Mouse (Mus musculus) embryonic facial prominence, embryonic 13.5 days (tissue): ENCODE data around the gene Mipep. TPM values are rescaled to one million over a fixed set of nuclear protein-coding genes. Genes with fewer than 3 reads are reported as not detected.

Experiments used
- ATAC-seq: fragments of 200-750 bp; cut with Nextera tagmentation; 2 replicates; pipeline ENCODE4 v1.8.0; 2017; ENCODE audit warnings: low read depth; ENCODE audit not compliant: insufficient number of reproducible peaks, insufficient read depth, low FRiP score, low TSS enrichment
- H3K27ac ChIP-seq: fragments of 300-500 bp; sonication (generic); 2 replicates; pipeline ENCODE4 v1.5.1; 2015; ENCODE audit warnings: moderate library complexity, mild to moderate bottlenecking, inconsistent platforms
- H3K27me3 ChIP-seq: fragments of 300-500 bp; sonication (generic); 2 replicates; pipeline ENCODE4 v1.6.1; 2015; ENCODE audit warnings: mild to moderate bottlenecking, inconsistent platforms
- H3K36me3 ChIP-seq: fragments of 300-500 bp; sonication (generic); 2 replicates; pipeline ENCODE4 v1.6.1; 2015; ENCODE audit warnings: mild to moderate bottlenecking, inconsistent platforms
- H3K4me1 ChIP-seq: fragments of 300-500 bp; sonication (generic); 2 replicates; pipeline ENCODE4 v1.6.1; 2015; ENCODE audit warnings: inconsistent platforms
- H3K4me2 ChIP-seq: fragments of 300-500 bp; sonication (generic); 2 replicates; pipeline ENCODE4 v1.6.1; 2015; ENCODE audit warnings: moderate library complexity, mild to moderate bottlenecking, inconsistent platforms
- H3K4me3 ChIP-seq: fragments of 300-500 bp; sonication (generic); 2 replicates; pipeline ENCODE4 v1.5.1; 2015; ENCODE audit warnings: mild to moderate bottlenecking, inconsistent platforms
- H3K9ac ChIP-seq: fragments of 300-500 bp; sonication (generic); 2 replicates; pipeline ENCODE4 v1.6.1; 2015; ENCODE audit warnings: mild to moderate bottlenecking, inconsistent platforms
- H3K9me3 ChIP-seq: fragments of 300-500 bp; sonication (generic); 2 replicates; pipeline ENCODE4 v1.6.1; 2016; ENCODE audit warnings: inconsistent platforms
- WGBS: fragments of 180-500 bp; shearing (Covaris S2); methylation state at CpG from one replicate; pipeline ENCODE4 v1.1.7; 2015; ENCODE audit warnings: mixed read lengths; 5-methylcytosine and 5-hydroxymethylcytosine counted together
- polyA plus RNA-seq: library from polyadenylated mRNA; unstranded; fragments of >200 nt; fragmentation: Nextera tagmentation; extraction: Ambion mirVana; gene quantifications from 2 replicates; pipeline ENCODE4 v1.2.1, GENCODE M21; 2015

Gene Mipep
- polyA plus RNA-seq, 1 experiment from 2014 or later: 24.4 TPM

GRCm38 (mm10) chr14:60882106-60882505 is 97.7 kb downstream of the Mipep start:
- no peak for ATAC-seq
- 73% methylated on average over 5 of the region's 5 CpGs for WGBS

GRCm38 (mm10) chr14:60882681-60883080 is 98.3 kb downstream of the Mipep start:
- no peaks in the 10 kb centered on the region for H3K4me1 ChIP-seq
- H3K9me3 ChIP-seq: peaks cover 5% of the 10 kb centered on the region; the same call in 1 of the 2 replicates
- no peak overlapping the region for H3K27ac ChIP-seq
- H3K9ac ChIP-seq: no peak overlapping the region
- 87% methylated on average over 4 of the region's 4 CpGs for WGBS
- ATAC-seq: no peak
- H3K36me3 ChIP-seq: peaks cover 10% of the 10 kb centered on the region
- H3K27me3 ChIP-seq: no peaks in the 10 kb centered on the region
- H3K4me3 ChIP-seq: no peak overlapping the region
- no peak overlapping the region for H3K4me2 ChIP-seq

More at GRCm38 (mm10) chr14:60882106-60882505, 97.7 kb downstream of the Mipep start:
- no peak overlapping the region for H3K4me3 ChIP-seq
- H3K4me1 ChIP-seq: no peaks in the 10 kb centered on the region
- peaks cover 5% of the 10 kb centered on the region; the same call in 1 of the 2 replicates for H3K9me3 ChIP-seq
- no peak overlapping the region for H3K9ac ChIP-seq
- H3K27me3 ChIP-seq: no peaks in the 10 kb centered on the region
- no peak overlapping the region for H3K4me2 ChIP-seq
- H3K36me3 ChIP-seq: peaks cover 8% of the 10 kb centered on the region
- no peak overlapping the region for H3K27ac ChIP-seq

GRCm38 (mm10) chr14:60885361-60885950 is 101.1 kb downstream of the Mipep start:
- H3K4me1 ChIP-seq: no peaks in the 10 kb centered on the region
- ATAC-seq: no peak
- no peaks in the 10 kb centered on the region for H3K27me3 ChIP-seq
- peaks cover 20% of the 10 kb centered on the region for H3K36me3 ChIP-seq
- peaks cover 5% of the 10 kb centered on the region; the same call in 1 of the 2 replicates for H3K9me3 ChIP-seq
- WGBS: 51% methylated on average over 6 of the region's 6 CpGs
- H3K4me3 ChIP-seq: no peak overlapping the region
- H3K9ac ChIP-seq: no peak overlapping the region
- H3K4me2 ChIP-seq: no peak overlapping the region
- H3K27ac ChIP-seq: no peak overlapping the region; the same call in 1 of the 2 replicates

GRCm38 (mm10) chr14:60893882-60894281 is 109.5 kb downstream of the Mipep start:
- no peak for ATAC-seq
- Histone ChIP-seq H3K9me3 (no peaks in the 10 kb centered on the region), H3K27me3 (no peaks in the 10 kb centered on the region), H3K36me3 (no peaks in the 10 kb centered on the region), H3K4me1 (peaks cover 24% of the 10 kb centered on the region), H3K9ac (no peak overlapping the region), H3K4me2 (no peak overlapping the region), H3K4me3 (no peak overlapping the region), H3K27ac (no peak overlapping the region)
- WGBS: 92% methylated on average over 10 of the region's 10 CpGs

- Histone ChIP-seq H3K27ac (peak overlapping the region; percentile 69), H3K4me1 (peaks cover 24% of the 10 kb centered on the region), H3K4me2 (0 out of 2 replicates have a peak overlapping the region, but pooled peaks have one; percentile 3), H3K4me3 (no peak overlapping the region), H3K9me3 (no peaks in the 10 kb centered on the region), H3K27me3 (no peaks in the 10 kb centered on the region), H3K36me3 (0 out of 2 replicates have a peak, but pooled peaks cover 4% of the 10 kb centered on the region), H3K9ac (no peak overlapping the region)
- WGBS: 52% methylated on average over 19 of the region's 19 CpGs
- ATAC-seq: no peak
Observed at GRCm38 (mm10) chr14:60895172-60896000, 111.0 kb downstream of the Mipep start.

GRCm38 (mm10) chr14:60898086-60898667 is 113.8 kb downstream of the Mipep start:
- H3K36me3 ChIP-seq: 0 out of 2 replicates have a peak, but pooled peaks cover 4% of the 10 kb centered on the region
- no peak overlapping the region for H3K27ac ChIP-seq
- H3K4me3 ChIP-seq: no peak overlapping the region
- ATAC-seq: no peak
- WGBS: 72% methylated on average over 5 of the region's 5 CpGs
- H3K9ac ChIP-seq: no peak overlapping the region
- peaks cover 24% of the 10 kb centered on the region for H3K4me1 ChIP-seq
- no peak overlapping the region for H3K4me2 ChIP-seq
- no peaks in the 10 kb centered on the region for H3K27me3 ChIP-seq
- H3K9me3 ChIP-seq: no peaks in the 10 kb centered on the region

GRCm38 (mm10) chr14:60904501-60904900 is 120.1 kb downstream of the Mipep start:
- H3K27ac ChIP-seq: no peak overlapping the region
- H3K9me3 ChIP-seq: no peaks in the 10 kb centered on the region
- H3K36me3 ChIP-seq: peaks cover 11% of the 10 kb centered on the region; the same call in 1 of the 2 replicates
- WGBS: 76% methylated on average over 4 of the region's 4 CpGs
- no peaks in the 10 kb centered on the region for H3K27me3 ChIP-seq
- H3K4me1 ChIP-seq: no peaks in the 10 kb centered on the region
- no peak overlapping the region for H3K4me3 ChIP-seq
- H3K9ac ChIP-seq: no peak overlapping the region
- no peak overlapping the region for H3K4me2 ChIP-seq
- no peak for ATAC-seq

GRCm38 (mm10) chr14:60906421-60907374 is 122.3 kb downstream of the Mipep start:
- H3K9me3 ChIP-seq: no peaks in the 10 kb centered on the region
- H3K4me2 ChIP-seq: no peak overlapping the region
- ATAC-seq: no peak
- peaks cover 11% of the 10 kb centered on the region for H3K4me1 ChIP-seq
- H3K27me3 ChIP-seq: no peaks in the 10 kb centered on the region
- H3K4me3 ChIP-seq: no peak overlapping the region
- H3K27ac ChIP-seq: no peak overlapping the region
- peaks cover 8% of the 10 kb centered on the region; the same call in 1 of the 2 replicates for H3K36me3 ChIP-seq
- H3K9ac ChIP-seq: no peak overlapping the region
- WGBS: 87% methylated on average over 10 of the region's 10 CpGs

GRCm38 (mm10) chr14:60909351-60909750 is 125.0 kb downstream of the Mipep start:
- Histone ChIP-seq H3K36me3 (peaks cover 2% of the 10 kb centered on the region; the same call in 1 of the 2 replicates), H3K9ac (no peak overlapping the region), H3K9me3 (no peaks in the 10 kb centered on the region), H3K4me2 (no peak overlapping the region), H3K27ac (no peak overlapping the region), H3K4me3 (no peak overlapping the region), H3K4me1 (peaks cover 18% of the 10 kb centered on the region), H3K27me3 (no peaks in the 10 kb centered on the region)
- WGBS: 92% methylated on average over 4 of the region's 4 CpGs
- no peak for ATAC-seq

- Histone ChIP-seq H3K36me3 (no peaks in the 10 kb centered on the region), H3K9me3 (no peaks in the 10 kb centered on the region), H3K4me1 (peaks cover 18% of the 10 kb centered on the region), H3K27me3 (no peaks in the 10 kb centered on the region), H3K9ac (no peak overlapping the region), H3K4me2 (no peak overlapping the region), H3K27ac (peak overlapping the region; percentile 22; the same call in 1 of the 2 replicates), H3K4me3 (no peak overlapping the region)
- 57% methylated on average over 12 of the region's 12 CpGs for WGBS
- ATAC-seq: no peak
Observed at GRCm38 (mm10) chr14:60910506-60911444, 126.4 kb downstream of the Mipep start.
